Mouse (Mus musculus) kidney, postnatal 4 days (tissue): ENCODE data around the gene Fosl2.
"Not testable (repeated sequence)": the region's sequence is repeated elsewhere in the genome, so short reads cannot be mapped to it uniquely, and the experiment has no call there.

Experiments
- DNase-seq, 2 experiments: peaks; one replicate each; pipeline ENCODE4 v3.0.0; 2021; ENCODE audit warnings: mixed read lengths in 2 of 2

The Fosl2 gene

DNA sequence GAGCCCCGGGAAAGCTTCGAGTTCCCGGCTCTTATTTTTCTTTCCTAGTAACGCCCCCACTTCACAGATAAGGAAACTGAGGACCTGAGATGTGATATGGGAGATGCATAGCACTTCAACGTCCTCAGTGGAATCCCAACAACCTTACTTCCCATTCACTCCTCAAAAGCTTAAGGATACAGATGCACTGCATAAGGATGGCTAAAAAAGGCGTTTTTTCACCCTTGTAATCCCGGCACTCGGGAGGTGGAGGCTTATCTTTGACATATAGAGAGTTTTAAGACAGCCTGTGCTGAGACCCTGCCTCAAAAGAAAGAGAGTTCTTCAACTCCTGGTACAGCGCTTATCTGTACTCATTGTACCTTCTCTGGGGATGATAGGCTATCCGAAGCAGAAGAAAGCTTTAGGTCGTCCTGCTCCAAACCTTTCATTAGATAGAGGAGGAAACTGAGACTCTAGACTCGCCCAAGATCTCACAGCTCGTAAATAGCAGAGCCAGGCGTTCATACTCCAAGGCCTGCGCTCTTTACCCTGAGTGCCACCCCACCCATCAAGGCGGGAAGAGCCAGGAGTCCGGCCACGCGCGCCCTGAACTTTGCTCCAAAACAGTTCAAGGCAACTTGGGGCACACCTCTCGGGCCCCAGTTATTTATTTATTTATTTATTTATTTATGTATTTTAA lies 1.4 kb upstream of the Fosl2 start:
- DNase-seq, result peak in 1 of 2 experiments; percentile 59

- no peak for DNase-seq
Measured at GRCm38 (mm10) chr5:32134903-32135335, 682 bp upstream of the Fosl2 start.

GRCm38 (mm10) chr5:32136301-32136863 lies 781 bp downstream of the Fosl2 start:
- DNase-seq, result peak; percentile 79 to 86

DNA sequence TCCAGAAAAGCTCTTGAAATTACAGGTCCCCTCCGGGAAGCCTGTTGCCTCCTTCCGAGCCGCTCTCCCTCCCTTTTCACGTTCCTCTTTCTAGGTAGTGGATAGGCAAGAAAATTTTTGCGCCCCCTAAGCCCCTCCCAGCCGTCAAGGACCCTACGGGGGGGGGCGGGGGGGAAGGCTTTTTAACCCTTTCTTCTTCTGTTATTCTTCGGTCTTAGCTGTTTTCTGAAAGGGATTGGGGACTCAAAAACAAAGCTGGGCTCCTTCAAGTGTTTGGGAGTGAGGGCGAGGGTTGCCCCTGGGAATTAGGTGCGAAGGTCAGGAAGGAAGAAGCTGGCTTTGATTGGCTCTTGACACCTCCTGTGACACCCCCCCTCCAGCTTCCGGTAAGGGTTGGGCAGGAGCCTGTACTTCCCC lies 1.5 kb downstream of the Fosl2 start:
- peak; percentile 51 to 71 for DNase-seq

GRCm38 (mm10) chr5:32138446-32139195 lies 3.0 kb downstream of the Fosl2 start:
- DNase-seq, result peak in 1 of 2 experiments; percentile 51

DNA sequence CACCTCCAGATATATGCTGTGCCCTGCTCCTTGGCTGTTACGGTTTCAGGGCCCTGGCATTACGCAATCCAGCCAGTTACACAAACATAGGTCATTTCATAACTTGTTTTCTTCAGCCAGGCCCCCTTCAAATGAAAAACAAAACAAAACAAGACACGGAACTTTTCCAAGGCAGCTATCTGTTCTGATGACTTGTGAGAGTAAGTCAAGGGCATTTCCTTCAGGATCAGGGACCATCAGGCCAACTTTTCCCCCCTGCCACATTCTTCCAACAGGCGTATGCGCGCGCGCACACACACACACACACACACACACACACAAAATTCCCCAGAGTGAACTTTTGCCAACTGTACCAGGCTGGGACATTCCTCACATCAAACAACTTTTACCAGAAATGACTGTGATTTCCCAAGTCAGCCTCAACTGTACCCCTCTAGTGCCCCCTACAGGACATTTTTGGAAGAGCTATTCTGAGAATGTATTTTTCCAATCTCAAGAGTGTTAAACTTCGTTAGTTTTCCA lies 4.0 kb downstream of the Fosl2 start:
- peak; percentile 51 to 65 for DNase-seq

- DNase-seq, result no peak
Measured at GRCm38 (mm10) chr5:32141899-32142298, 6.3 kb downstream of the Fosl2 start.

DNA sequence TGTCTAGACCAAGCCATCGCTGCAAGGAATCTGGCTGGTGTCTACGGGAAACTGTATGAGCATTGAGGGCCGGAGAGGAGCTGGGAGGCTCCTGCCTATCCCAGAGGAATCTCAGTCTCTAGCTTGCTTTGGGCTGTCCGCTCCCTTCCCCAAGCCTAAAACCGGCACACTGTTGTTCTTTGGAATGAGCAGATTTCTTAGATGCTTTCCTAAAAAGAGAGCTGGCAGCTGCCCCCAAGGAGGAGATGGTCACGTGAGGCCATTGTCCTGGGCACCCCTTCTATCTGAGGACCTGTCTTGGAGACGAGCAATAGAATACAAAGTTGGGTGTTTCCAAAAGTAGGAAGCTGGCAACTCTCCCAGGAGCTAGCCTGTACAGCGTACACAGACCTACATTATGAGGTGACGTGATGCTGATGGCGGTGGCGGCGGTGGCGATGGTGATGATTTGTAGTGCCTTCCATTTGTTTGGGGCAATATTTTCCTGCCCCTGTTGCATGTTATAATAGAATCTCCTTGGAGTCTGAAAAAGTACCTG lies 7.9 kb downstream of the Fosl2 start:
- no peak for DNase-seq

DNA sequence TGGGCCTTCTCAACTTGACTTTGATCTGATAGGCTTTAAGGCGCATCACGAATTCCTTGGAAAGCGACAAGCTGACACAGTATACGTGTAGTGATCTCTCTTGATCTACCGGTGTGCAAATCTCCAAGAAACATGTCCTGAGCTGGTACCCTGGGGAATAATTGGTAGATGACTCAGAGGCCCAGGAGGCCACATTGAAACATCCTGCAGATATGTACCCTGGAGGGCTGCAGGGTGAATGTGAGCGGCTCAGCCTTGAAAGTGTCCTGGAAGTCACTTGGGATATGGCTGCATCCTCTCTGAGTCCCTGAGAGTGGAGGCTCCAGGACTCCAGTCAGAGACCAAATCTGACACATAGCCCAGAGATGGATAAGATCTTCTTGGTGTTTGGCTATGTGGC lies 10.7 kb downstream of the Fosl2 start:
- DNase-seq, result no peak

DNA sequence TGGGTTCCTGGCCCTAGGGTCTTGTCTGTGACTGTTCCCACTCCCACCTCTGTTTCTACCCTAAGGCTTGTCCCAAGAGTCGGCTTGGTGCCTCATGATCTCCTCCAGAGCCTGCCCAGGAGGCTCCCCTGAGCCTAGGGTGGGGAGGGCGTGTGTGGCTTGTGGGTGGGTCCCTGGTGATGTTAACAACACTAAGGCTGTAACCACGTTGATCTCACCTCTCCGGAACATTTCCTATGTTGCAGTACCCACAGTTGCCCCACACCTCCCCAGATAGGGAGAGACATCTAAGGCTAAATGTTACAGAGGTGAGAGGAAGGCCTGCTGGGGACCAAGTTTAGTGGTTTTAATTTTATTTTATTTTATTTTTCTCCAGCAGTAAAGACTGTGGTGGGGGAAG lies 13.0 kb downstream of the Fosl2 start:
- no peak for DNase-seq

- DNase-seq, result no peak
Measured at GRCm38 (mm10) chr5:32151244-32151643, 15.6 kb downstream of the Fosl2 start.

DNA sequence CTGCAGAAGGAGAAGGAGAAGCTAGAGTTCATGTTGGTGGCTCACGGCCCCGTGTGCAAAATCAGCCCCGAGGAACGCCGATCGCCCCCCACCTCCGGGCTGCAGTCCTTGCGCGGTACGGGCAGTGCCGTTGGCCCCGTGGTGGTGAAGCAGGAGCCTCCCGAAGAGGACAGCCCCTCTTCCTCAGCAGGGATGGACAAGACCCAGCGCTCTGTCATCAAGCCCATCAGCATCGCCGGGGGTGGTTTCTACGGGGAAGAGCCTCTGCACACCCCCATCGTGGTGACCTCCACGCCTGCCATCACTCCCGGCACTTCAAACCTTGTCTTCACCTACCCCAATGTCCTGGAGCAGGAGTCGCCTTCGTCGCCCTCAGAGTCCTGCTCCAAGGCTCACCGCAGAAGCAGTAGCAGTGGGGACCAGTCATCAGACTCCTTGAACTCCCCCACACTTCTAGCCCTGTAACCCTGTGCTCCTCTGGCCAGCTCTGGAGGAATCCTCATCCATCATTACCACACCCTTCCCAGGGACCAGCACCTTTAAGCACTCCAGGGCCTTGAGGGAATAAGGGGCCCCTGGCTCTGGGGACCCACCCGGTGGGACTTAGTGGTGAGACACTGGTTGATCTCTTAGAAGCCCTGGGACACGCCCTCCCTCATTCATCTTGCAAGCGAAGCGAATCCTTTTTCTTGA lies 17.3 kb downstream of the Fosl2 start:
- no peak for DNase-seq

GRCm38 (mm10) chr5:32153418-32153740 lies 17.8 kb downstream of the Fosl2 start:
- DNase-seq, result no peak

- DNase-seq, result no peak
Measured at GRCm38 (mm10) chr5:32153791-32154490, 18.3 kb downstream of the Fosl2 start.

GRCm38 (mm10) chr5:32154931-32155688 lies 19.5 kb downstream of the Fosl2 start:
- peak in 1 of 2 experiments; percentile 42 for DNase-seq

DNA sequence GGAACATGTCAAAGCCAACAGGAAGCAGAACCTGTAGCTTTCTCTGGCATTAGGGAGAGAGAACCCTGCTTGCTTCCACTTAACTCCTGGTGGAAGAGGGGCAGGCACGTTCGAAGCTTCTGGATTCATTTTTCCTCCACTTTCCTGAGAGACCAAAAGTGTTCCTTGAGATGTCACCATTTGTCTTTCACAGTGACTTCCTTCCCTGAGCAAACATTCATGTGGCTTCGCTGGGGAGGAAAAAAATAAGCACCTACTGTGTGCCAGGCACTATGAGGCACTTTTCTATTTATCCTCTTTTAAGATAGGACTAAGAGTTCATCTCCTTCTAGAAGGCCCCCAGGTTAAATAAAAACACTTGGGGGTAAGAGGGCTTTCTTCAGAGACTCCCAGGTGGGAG lies 20.3 kb downstream of the Fosl2 start:
- no peak for DNase-seq

- DNase-seq, result no peak
Measured at GRCm38 (mm10) chr5:32163478-32164043, 28.0 kb downstream of the Fosl2 start.

DNA sequence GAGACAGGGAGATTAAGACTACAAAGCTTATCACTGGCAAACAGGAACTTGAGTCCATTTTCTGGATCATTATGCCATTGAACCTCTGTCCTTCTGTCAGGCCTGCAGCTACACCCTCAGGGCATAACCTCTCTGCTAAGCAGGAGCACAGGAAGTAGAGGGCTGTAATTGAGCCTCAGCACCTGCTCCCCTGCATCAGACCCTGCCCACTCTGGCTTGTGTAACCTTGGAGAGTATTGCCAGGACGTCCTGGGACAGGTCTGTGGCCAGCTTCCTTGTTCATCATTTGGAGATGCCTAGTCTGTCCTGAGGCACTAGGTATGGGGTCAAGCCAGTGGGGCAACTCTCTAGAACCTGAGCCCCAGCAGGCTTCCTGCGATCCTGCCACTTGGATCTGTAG lies 36.6 kb downstream of the Fosl2 start:
- no peak for DNase-seq

GRCm38 (mm10) chr5:32176800-32177199 lies 41.2 kb downstream of the Fosl2 start:
- no peak for DNase-seq

GRCm38 (mm10) chr5:32177737-32178136 lies 42.1 kb downstream of the Fosl2 start:
- DNase-seq, result no peak

- not testable (repeated sequence) for DNase-seq
Measured at GRCm38 (mm10) chr5:32178720-32179119, 43.1 kb downstream of the Fosl2 start.
